Mouse (Mus musculus) spleen, adult 2 months (tissue): ENCODE measurements around the gene Abhd6.

Experiments used
- CTCF ChIP-seq: fragments of 200-500 bp; IDR thresholded peaks from 2 replicates; pipeline ENCODE4 v1.5.1; 2011; ENCODE audit warnings: mild to moderate bottlenecking, inconsistent platforms; ENCODE audit not compliant: insufficient read depth, insufficient read length, insufficient replicate concordance; ENCODE audit errors: extremely low read depth
- POLR2A ChIP-seq: fragments of 200-500 bp; IDR thresholded peaks from 2 replicates; pipeline ENCODE4 v1.6.1; 2011; ENCODE audit warnings: low read depth, low read length, inconsistent platforms

DNA sequence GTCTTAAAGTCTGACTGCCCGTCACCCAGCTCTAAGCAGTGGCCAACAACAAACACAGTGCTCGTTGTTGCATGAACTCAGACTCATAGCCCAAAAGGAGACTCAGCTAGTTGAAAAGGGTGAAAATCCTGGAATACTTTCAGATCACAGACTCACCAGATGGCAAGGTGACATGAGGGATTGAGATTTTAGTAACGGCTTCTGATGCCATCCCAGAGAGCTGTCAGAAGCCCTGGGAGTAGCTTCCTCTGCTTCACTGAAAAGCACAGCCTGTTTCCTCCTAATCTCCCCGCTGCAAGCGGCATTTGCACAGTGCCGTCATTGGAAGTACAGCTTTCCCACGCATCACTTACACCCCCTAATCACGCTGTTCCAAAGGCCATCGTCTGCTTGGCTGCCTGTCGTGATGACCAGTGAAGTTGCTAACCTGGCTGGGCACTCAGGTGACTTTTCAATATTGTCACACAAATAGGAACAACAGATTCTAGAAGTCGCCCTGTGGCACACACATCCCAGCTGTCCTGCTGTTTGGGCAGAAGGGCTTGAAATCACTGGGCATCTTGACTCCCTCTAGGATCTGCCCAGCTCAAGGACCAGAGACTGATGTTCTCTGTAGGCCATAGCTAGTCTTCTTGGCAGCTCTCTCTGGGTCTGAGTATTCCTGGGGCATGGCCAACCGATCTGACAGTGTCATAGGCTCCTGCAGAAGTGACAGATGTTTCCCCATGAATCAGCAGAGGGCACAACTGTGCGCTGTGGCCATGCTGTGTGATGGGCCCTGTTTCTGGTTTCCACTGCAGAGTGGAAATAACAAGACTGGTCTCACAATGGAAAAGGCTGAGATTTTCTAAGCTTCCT is 29.6 kb downstream of the Abhd6 start:
- TF ChIP-seq POLR2A (no peak), CTCF (no peak)
